Comparison of ENCODE assay signal across 16 mouse cellular contexts in genomic region chr4:85763161-85764014, GRCm38 (mm10).
A peak's percentile ranks its signal among the peaks of the same experiment; 100 is the strongest.
DNase-seq lines count a peak whose midpoint lies in the region; ATAC-seq lines count a peak whose summit lies in the region.
"Had no signal": no experiment of that assay in that cellular context is flagged by ENCODE, and none has a peak within 500 bp of the region (broad histone marks: within the 10 kb centered on the region; RNA-seq: fewer than 3 reads in every experiment).

No protein-coding gene starts in this region.

- no peak overlapping the region for H3K9ac ChIP-seq in hindbrain, embryonic 11.5 days (ENCODE audit: low read depth, low read length)
- H3K9ac ChIP-seq in hindbrain, embryonic 16.5 days (ENCODE audit: low read depth, low read length) = no peak overlapping the region
- no peak overlapping the region for H3K9ac ChIP-seq in neural tube, embryonic 12.5 days
- H3K9ac ChIP-seq in midbrain, embryonic 12.5 days (replicated peaks) = no peak overlapping the region

- H3K27me3 ChIP-seq in hindbrain, embryonic 11.5 days (ENCODE audit: control insufficient read depth, insufficient read depth, low read length) = no peaks in the 10 kb centered on the region
- no peaks in the 10 kb centered on the region for H3K27me3 ChIP-seq in hindbrain, embryonic 16.5 days (replicated peaks; ENCODE audit: control insufficient read depth, insufficient read depth, low read length)
- H3K27me3 ChIP-seq in neural tube, embryonic 12.5 days (replicated peaks) = no peaks in the 10 kb centered on the region; the same call in 1 of the 2 replicates
- peaks cover 16% of the 10 kb centered on the region for H3K27me3 ChIP-seq in midbrain, embryonic 12.5 days

- no peak overlapping the region for H3K27ac ChIP-seq in hindbrain, embryonic 11.5 days (ENCODE audit: low read depth, low read length)
- H3K27ac ChIP-seq in hindbrain, embryonic 16.5 days (ENCODE audit: low read depth, low read length) = no peak overlapping the region
- H3K27ac ChIP-seq in neural tube, embryonic 12.5 days = no peak overlapping the region
- H3K27ac ChIP-seq in midbrain, embryonic 12.5 days (replicated peaks) = no peak overlapping the region

- no peak overlapping the region for H3K4me2 ChIP-seq in hindbrain, embryonic 11.5 days (replicated peaks; ENCODE audit: low read depth, low read length)
- no peak overlapping the region for H3K4me2 ChIP-seq in hindbrain, embryonic 16.5 days (ENCODE audit: low read length)
- no peak overlapping the region for H3K4me2 ChIP-seq in neural tube, embryonic 12.5 days (replicated peaks)
- no peak overlapping the region for H3K4me2 ChIP-seq in midbrain, embryonic 12.5 days (replicated peaks)

- no peak for DNase-seq in hindbrain, embryonic 11.5 days (ENCODE audit: low spot score)
- no peak for DNase-seq in neural tube, embryonic 10.5 days (ENCODE audit: extremely low spot score, low spot score)
- no peak for DNase-seq in embryo, embryonic 10.5 days (ENCODE audit: low spot score)
- DNase-seq in testis, postnatal 10 days (ENCODE audit: low spot score) = no peak
- DNase-seq in cerebellum, adult 9-10 months = no peak
- DNase-seq: adrenal gland, postnatal 14 days; B cell, adult 2 months; cerebellum, adult 8-10 months; gastrocnemius, postnatal 10 days; heart, adult 18-20 months; kidney, postnatal 36 days; lung, adult 18-20 months had no signal

- peak; percentile 22; the same call in 1 of the 2 replicates for ATAC-seq in hindbrain, embryonic 11.5 days (ENCODE audit: low FRiP score)
- ATAC-seq in hindbrain, embryonic 16.5 days = no peak
- peak; percentile 37; the same call in 1 of the 2 replicates for ATAC-seq in neural tube, embryonic 12.5 days (ENCODE audit: low FRiP score, low read depth)
- ATAC-seq in midbrain, embryonic 12.5 days (ENCODE audit: low FRiP score, low read depth) = peak; percentile 86
- ATAC-seq: activated CD4-positive, CD25-positive, alpha-beta regulatory T cell, adult 4 months had no signal

- no peak overlapping the region for H3K4me3 ChIP-seq in hindbrain, embryonic 11.5 days (ENCODE audit: low read depth, low read length)
- H3K4me3 ChIP-seq in hindbrain, embryonic 16.5 days (ENCODE audit: low read length) = no peak overlapping the region
- no peak overlapping the region for H3K4me3 ChIP-seq in neural tube, embryonic 12.5 days
- no peak overlapping the region for H3K4me3 ChIP-seq in midbrain, embryonic 12.5 days

- H3K9me3 ChIP-seq in hindbrain, embryonic 11.5 days (ENCODE audit: control insufficient read depth, low read length) = no peaks in the 10 kb centered on the region
- no peaks in the 10 kb centered on the region for H3K9me3 ChIP-seq in hindbrain, embryonic 16.5 days (ENCODE audit: control insufficient read depth, low read length)
- no peaks in the 10 kb centered on the region for H3K9me3 ChIP-seq in neural tube, embryonic 12.5 days
- no peaks in the 10 kb centered on the region for H3K9me3 ChIP-seq in midbrain, embryonic 12.5 days

- WGBS in hindbrain, embryonic 11.5 days = 72% methylated on average over 5 of the region's 5 CpGs
- 52% methylated on average over 5 of the region's 5 CpGs for WGBS in hindbrain, embryonic 16.5 days
- WGBS in neural tube, embryonic 12.5 days = 71% methylated on average over 5 of the region's 5 CpGs
- 51% methylated on average over 5 of the region's 5 CpGs for WGBS in midbrain, embryonic 12.5 days

- no peaks in the 10 kb centered on the region for H3K36me3 ChIP-seq in hindbrain, embryonic 11.5 days (ENCODE audit: control insufficient read depth, insufficient read depth, low read length)
- H3K36me3 ChIP-seq in hindbrain, embryonic 16.5 days (ENCODE audit: control insufficient read depth, insufficient read depth, low read length) = no peaks in the 10 kb centered on the region
- no peaks in the 10 kb centered on the region for H3K36me3 ChIP-seq in neural tube, embryonic 12.5 days
- no peaks in the 10 kb centered on the region for H3K36me3 ChIP-seq in midbrain, embryonic 12.5 days

- H3K4me1 ChIP-seq in hindbrain, embryonic 11.5 days (replicated peaks; ENCODE audit: control insufficient read depth, insufficient read depth, low read length) = no peaks in the 10 kb centered on the region
- peaks cover 5% of the 10 kb centered on the region for H3K4me1 ChIP-seq in hindbrain, embryonic 16.5 days (ENCODE audit: control insufficient read depth, insufficient read depth, low read depth, low read length)
- peaks cover 3% of the 10 kb centered on the region; the same call in 1 of the 2 replicates for H3K4me1 ChIP-seq in neural tube, embryonic 12.5 days
- H3K4me1 ChIP-seq in midbrain, embryonic 12.5 days = peaks cover 18% of the 10 kb centered on the region
